In the genomic region with DNA sequence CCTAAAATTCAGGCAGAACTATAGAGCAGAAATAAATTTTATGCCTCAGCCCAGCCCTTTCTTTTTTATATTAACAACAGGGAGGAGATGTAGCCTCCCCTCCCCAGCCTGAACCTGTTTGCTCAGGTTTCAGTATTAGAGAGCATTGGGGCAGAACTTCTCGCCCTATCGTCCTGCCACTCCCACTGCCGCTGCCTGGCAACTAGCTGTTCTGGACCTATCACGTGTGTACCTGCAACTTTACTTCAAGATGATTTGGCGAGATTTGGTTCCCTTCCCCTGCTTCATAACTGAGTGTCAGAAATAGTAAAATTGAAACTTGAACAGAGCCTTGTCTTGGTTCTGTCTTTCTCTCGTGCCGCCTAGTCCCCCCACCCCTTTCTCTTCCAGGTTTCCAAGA, we compare ENCODE assay signal across 13 mouse cellular contexts. TPM values are rescaled to one million over a fixed set of nuclear protein-coding genes. Genes with fewer than 3 reads are reported as not detected.
"Had no signal": no experiment of that assay in that cellular context is flagged by ENCODE, and none has a peak within 500 bp of the region (broad histone marks: within the 10 kb centered on the region; RNA-seq: fewer than 3 reads in every experiment).

No protein-coding gene starts in this region.

RNA-seq across cellular contexts. Expression of a gene that starts 50.1 kb away (rescaled TPM):
- polyA plus RNA-seq: lung, embryonic 14.5 days; lung, embryonic 16.5 days; midbrain, embryonic 10.5 days; midbrain, embryonic 12.5 days; midbrain, embryonic 14.5 days; midbrain, embryonic 16.5 days; myocyte; neural tube, embryonic 11.5 days; neural tube, embryonic 13.5 days; neural tube, embryonic 15.5 days; small intestine, adult 2 months; stomach, embryonic 14.5 days; stomach, embryonic 16.5 days had no signal

RNA-seq across cellular contexts. Expression of a gene that starts 56.0 kb away (rescaled TPM):
- polyA plus RNA-seq: lung, embryonic 14.5 days; lung, embryonic 16.5 days; midbrain, embryonic 10.5 days; midbrain, embryonic 12.5 days; midbrain, embryonic 14.5 days; midbrain, embryonic 16.5 days; myocyte; neural tube, embryonic 13.5 days; neural tube, embryonic 15.5 days; small intestine, adult 2 months; stomach, embryonic 14.5 days; stomach, embryonic 16.5 days had no signal

RNA-seq across cellular contexts. Expression of a gene that starts 59.6 kb away (rescaled TPM):
- polyA plus RNA-seq: lung, embryonic 14.5 days; lung, embryonic 16.5 days; midbrain, embryonic 10.5 days; midbrain, embryonic 12.5 days; midbrain, embryonic 14.5 days; midbrain, embryonic 16.5 days; myocyte; neural tube, embryonic 13.5 days; neural tube, embryonic 15.5 days; small intestine, adult 2 months; stomach, embryonic 14.5 days; stomach, embryonic 16.5 days had no signal
